Mouse (Mus musculus) bone marrow macrophage, adult 2 months (primary cell): ENCODE data around the gene Ate1.

Experiments
- CTCF ChIP-seq: IDR thresholded peaks from 2 replicates; pipeline ENCODE4 v1.5.1; 2012; ENCODE audit warnings: low read depth, mild to moderate bottlenecking, low read length, moderate library complexity
- POLR2A ChIP-seq: IDR thresholded peaks from 2 replicates; pipeline ENCODE4 v1.6.1; 2012; ENCODE audit warnings: mild to moderate bottlenecking, low read depth, low read length, borderline replicate concordance

- TF ChIP-seq CTCF (no peak), POLR2A (no peak)
Measured at GRCm38 (mm10) chr7:130510243-130510642, 9.9 kb downstream of the Ate1 start.
